Mouse (Mus musculus) cerebellum, adult 2 months (tissue): ENCODE results near the gene Rxylt1. TPM values are rescaled to one million over a fixed set of nuclear protein-coding genes. Genes with fewer than 3 reads are reported as not detected.

Source experiments
- DNase-seq, 2 experiments: peaks; one replicate each; pipeline ENCODE4 v3.0.0; 2021
- H3K27ac ChIP-seq: fragments of 200-500 bp; 2 replicates; pipeline ENCODE4 v1.5.1; 2012; ENCODE audit warnings: low read length, control low read depth, inconsistent platforms; ENCODE audit not compliant: insufficient read depth
- H3K27me3 ChIP-seq: fragments of 200-500 bp; 2 replicates; pipeline ENCODE4 v1.6.1; 2012; ENCODE audit warnings: inconsistent platforms, mild to moderate bottlenecking, low read length, moderate library complexity; ENCODE audit not compliant: control insufficient read depth, insufficient read depth
- H3K4me1 ChIP-seq: fragments of 200-500 bp; 2 replicates; pipeline ENCODE4 v1.6.1; 2011; ENCODE audit warnings: low read length; ENCODE audit not compliant: control insufficient read depth, insufficient read depth
- H3K4me3 ChIP-seq: fragments of 200-500 bp; replicated peaks from 2 replicates; pipeline ENCODE3; 2011; ENCODE audit warnings: mild to moderate bottlenecking, low read depth, low read length, control low read depth; ENCODE audit not compliant: insufficient read depth
- CTCF ChIP-seq: fragments of 200-500 bp; IDR thresholded peaks from 2 replicates; pipeline ENCODE4 v1.5.1; 2011; ENCODE audit warnings: low read depth, mild to moderate bottlenecking, control low read depth, low read length, moderate library complexity, borderline replicate concordance; ENCODE audit not compliant: insufficient read depth
- POLR2A ChIP-seq: fragments of 200-500 bp; IDR thresholded peaks from 2 replicates; pipeline ENCODE4 v1.6.1; 2011; ENCODE audit warnings: low read length, control low read depth, borderline replicate concordance; ENCODE audit not compliant: insufficient read depth
- WGBS: fragments of 180-500 bp; shearing (Covaris S2); methylation state at CpG from one replicate; pipeline ENCODE4 v1.1.7; 2018; 5-methylcytosine and 5-hydroxymethylcytosine counted together
- polyA plus RNA-seq: library from polyadenylated mRNA; depleted of rRNA; stranded (reverse); fragments of >200 nt; gene quantifications from 2 replicates; pipeline ENCODE4 v1.2.3, GENCODE M21; 2012; rRNA removed

Gene Rxylt1
- polyA plus RNA-seq: 21.6 and 24.7 TPM in 2 replicates

DNA sequence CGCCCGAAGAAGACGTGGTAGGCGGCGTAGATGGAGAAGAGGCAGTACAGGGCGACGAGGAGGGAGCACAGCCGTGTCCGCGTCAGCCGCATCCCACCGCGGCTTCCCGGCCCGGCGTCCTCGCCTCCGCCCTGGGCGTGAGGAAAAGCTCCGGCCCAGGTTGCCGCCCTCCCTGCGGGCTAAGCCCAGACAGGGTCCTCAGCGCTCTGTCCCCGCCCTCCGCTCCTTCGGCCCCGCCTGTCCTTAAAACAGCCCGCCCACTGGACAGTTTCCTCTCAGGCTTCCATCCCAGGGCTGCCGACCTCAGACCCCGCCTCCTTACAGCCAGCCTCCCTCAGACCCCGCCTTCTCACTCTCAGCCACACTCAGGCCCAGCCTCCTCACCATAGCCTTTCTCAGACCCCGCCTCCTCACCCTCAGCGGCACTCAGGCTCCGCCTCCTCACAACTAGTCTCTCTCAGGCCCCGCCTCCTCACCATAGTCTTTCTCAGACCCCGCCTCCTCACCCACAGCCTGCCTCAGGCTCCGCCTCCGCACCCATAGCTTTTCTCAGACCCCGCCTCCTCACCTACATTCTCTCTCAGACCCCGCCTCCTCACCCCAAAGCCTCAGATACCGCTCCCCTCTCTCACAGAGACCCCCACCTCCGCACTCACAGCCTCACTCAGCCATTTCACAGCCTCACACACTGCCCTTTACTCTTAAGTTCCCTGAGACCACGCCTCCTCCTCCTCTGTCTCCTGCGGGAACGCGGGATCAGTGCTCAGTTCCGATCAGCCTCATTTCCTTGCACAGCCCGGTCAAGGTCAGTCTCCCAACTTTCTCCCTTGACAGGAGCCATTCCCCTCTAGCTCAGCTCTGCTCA, at the start of gene Rxylt1:
TSS of gene Rxylt1 (minus strand) at position 392 of the 865 bp plus-strand sequence.
- TF ChIP-seq CTCF: no peak
- peak; percentile 40; the same call in 1 of the 2 replicates for TF ChIP-seq POLR2A
- Histone ChIP-seq H3K27me3 (no peaks in the 10 kb centered on the region), H3K4me1 (no peaks in the 10 kb centered on the region; the same call in 1 of the 2 replicates), H3K27ac (peak within 1 kb of the TSS; percentile 49), H3K4me3 (peak within 1 kb of the TSS; percentile 62)
- peak; percentile 93 to 96 for DNase-seq
- whole genome bisulfite sequencing: under 1% methylated on average over 47 of the region's 48 CpGs

- Histone ChIP-seq H3K27ac (no peak overlapping the region), H3K4me1 (0 out of 2 replicates have a peak, but pooled peaks cover 3% of the 10 kb centered on the region), H3K27me3 (no peaks in the 10 kb centered on the region), H3K4me3 (peak overlapping the region; percentile 55)
- DNase-seq: no peak
- TF ChIP-seq POLR2A: no peak
- TF ChIP-seq CTCF: no peak
- 49% methylated on average over 21 of the region's 21 CpGs for WGBS
Measured at GRCm38 (mm10) chr10:122121290-122121970, 24.3 kb upstream of the Rxylt1 start.

DNA sequence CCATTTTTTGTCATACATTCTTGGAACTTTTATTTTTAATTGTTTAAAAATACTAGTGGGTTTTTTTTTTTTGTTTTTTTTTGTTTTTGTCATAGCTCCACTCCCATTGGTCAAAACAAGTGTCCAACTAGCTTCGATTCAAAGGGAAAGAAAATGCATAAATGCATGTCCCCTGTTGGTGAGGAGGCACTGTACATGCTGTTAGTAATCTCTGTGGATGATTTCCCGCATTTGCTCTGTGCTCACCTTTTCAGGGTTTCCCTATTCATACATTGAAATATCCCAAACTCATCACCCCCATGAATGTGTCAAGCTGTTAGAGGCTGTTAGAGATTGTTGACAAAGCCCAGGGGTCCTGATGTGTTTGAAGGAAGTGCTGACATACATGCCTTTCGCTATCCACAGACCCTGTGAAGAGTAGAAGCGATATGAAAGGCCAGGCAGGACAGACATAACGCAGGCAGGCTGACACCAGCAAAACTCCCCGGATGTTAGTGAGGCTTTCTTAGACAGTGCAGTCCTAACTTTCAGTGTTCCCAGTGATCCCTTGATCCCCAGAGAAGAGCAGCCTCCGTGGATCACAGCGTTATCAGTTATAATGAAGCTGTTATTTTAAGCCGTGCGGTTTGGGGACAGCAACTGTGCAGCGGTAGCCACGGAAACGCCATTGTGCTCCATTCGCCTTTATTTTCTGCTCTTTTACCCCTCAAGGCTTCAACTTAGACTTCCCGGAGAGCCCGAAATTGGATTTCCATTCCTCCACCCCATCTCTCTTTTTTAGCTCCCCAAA, 23.5 kb upstream of the Rxylt1 start:
- Histone ChIP-seq H3K4me1 (0 out of 2 replicates have a peak, but pooled peaks cover 3% of the 10 kb centered on the region), H3K27me3 (no peaks in the 10 kb centered on the region), H3K27ac (no peak overlapping the region), H3K4me3 (peak overlapping the region; percentile 50)
- peak in 1 of 2 experiments; percentile 14 for DNase-seq
- WGBS: 7% methylated on average over 16 of the region's 16 CpGs
- no peak for TF ChIP-seq CTCF
- TF ChIP-seq POLR2A: no peak

GRCm38 (mm10) chr10:122119451-122119850, 22.3 kb upstream of the Rxylt1 start:
- no peak overlapping the region for H3K4me3 ChIP-seq
- no peak overlapping the region for H3K27ac ChIP-seq
- DNase-seq: no peak
- no peak for TF ChIP-seq POLR2A
- no peak for TF ChIP-seq CTCF
- WGBS: 75% methylated on average over 6 of the region's 6 CpGs
- H3K4me1 ChIP-seq: 0 out of 2 replicates have a peak, but pooled peaks cover 3% of the 10 kb centered on the region
- no peaks in the 10 kb centered on the region for H3K27me3 ChIP-seq

DNA sequence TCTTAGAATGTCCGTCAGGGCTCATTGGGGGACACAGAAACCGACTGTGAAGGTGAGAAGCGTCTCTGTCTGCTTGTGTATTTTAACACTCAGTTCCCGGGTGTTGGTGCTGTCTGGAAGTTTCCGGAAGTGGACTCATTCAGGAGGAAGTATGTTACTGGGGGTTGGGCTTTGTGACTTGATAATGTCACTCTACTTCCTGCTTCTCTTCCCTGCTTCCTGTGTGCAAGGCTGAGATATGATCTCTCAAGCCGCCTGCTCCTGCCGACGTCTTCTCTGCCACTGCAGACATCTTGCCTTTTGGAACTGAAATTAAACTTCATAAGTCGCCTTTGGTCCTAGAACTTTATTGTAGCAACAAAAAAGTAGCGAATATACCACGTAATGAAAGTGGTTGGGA, 19.5 kb upstream of the Rxylt1 start:
- TF ChIP-seq POLR2A (no peak), CTCF (no peak)
- 90% methylated on average over 11 of the region's 11 CpGs for WGBS
- DNase-seq: no peak
- Histone ChIP-seq H3K27me3 (no peaks in the 10 kb centered on the region), H3K4me1 (0 out of 2 replicates have a peak, but pooled peaks cover 3% of the 10 kb centered on the region), H3K27ac (no peak overlapping the region), H3K4me3 (no peak overlapping the region)

- no peaks in the 10 kb centered on the region for H3K27me3 ChIP-seq
- H3K4me1 ChIP-seq: no peaks in the 10 kb centered on the region
- no peak overlapping the region for H3K27ac ChIP-seq
- H3K4me3 ChIP-seq: no peak overlapping the region
- 70% methylated on average over 3 of the region's 3 CpGs for WGBS
- no peak for TF ChIP-seq CTCF
- TF ChIP-seq POLR2A: no peak
- no peak for DNase-seq
Measured at GRCm38 (mm10) chr10:122106633-122107028, 9.5 kb upstream of the Rxylt1 start.

DNA sequence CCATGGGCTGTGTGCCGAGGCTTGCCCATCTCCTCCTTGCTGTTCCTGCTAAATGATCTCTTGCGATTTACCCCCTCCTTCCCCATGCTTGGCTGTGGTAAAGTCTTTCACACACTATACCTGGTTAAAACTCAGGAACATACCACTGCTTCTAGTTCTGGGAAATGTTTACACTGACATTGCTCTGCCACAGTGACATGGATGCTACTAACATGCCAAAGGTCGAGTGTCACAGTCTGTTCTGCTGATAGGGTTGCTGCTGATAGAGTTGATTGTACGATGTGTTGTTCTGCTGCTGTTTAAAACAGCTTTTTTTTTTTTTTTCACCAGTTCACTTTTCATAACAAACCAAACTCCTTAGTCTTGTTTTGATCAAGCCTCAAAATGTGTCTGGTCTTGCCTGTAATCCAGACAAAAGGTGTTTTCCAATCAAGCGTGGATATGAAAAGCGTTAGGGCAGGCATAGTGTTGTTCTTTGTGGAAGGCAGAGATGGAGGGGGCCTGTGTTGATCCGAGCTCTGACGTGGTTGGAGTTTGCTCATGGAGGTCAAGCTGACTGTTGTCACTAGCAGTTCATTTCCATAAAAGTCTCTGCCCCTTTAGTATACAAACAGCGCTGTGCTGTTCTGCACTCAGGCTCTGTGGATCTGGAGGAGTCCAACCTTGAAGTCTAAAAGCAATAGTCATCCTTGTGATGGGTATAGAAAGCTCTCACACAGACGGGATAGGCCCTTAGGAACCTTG, 8.9 kb upstream of the Rxylt1 start:
- TF ChIP-seq CTCF (no peak), POLR2A (no peak)
- no peak overlapping the region for H3K27ac ChIP-seq
- WGBS: 70% methylated on average over 10 of the region's 10 CpGs
- no peaks in the 10 kb centered on the region for H3K27me3 ChIP-seq
- no peak overlapping the region for H3K4me3 ChIP-seq
- no peak for DNase-seq
- H3K4me1 ChIP-seq: no peaks in the 10 kb centered on the region

GRCm38 (mm10) chr10:122105407-122105806, 8.2 kb upstream of the Rxylt1 start:
- Histone ChIP-seq H3K27ac (no peak overlapping the region), H3K4me3 (no peak overlapping the region), H3K4me1 (no peaks in the 10 kb centered on the region), H3K27me3 (no peaks in the 10 kb centered on the region)
- TF ChIP-seq POLR2A (no peak), CTCF (peak; percentile 64)
- peak; percentile 23 to 39 for DNase-seq
- WGBS: 1% methylated on average over 3 of the region's 3 CpGs
